Mouse (Mus musculus) ovary, postnatal 10 days (tissue): ENCODE measurements around the gene Lhcgr.
"Not testable (repeated sequence)": the region's sequence is repeated elsewhere in the genome, so short reads cannot be mapped to it uniquely, and the experiment has no call there.

Experiments
- DNase-seq: peaks from one replicate; pipeline ENCODE4 v3.0.0; 2022; ENCODE audit warnings: low spot score

Lhcgr gene

GRCm38 (mm10) chr17:88791440-88792152 lies at the start of gene Lhcgr:
Gene Lhcgr (minus strand): TSS chr17:88791990.
- DNase-seq: no peak

GRCm38 (mm10) chr17:88817601-88818000 lies 25.8 kb upstream of the Lhcgr start:
- DNase-seq: no peak

GRCm38 (mm10) chr17:88812943-88813342 lies 21.2 kb upstream of the Lhcgr start:
- not testable (repeated sequence) for DNase-seq

GRCm38 (mm10) chr17:88810807-88811206 lies 19.0 kb upstream of the Lhcgr start:
- DNase-seq: no peak

GRCm38 (mm10) chr17:88806421-88806820 lies 14.6 kb upstream of the Lhcgr start:
- no peak for DNase-seq

- no peak for DNase-seq
Measured at GRCm38 (mm10) chr17:88803441-88803840, 11.7 kb upstream of the Lhcgr start.

- DNase-seq: no peak
Measured at GRCm38 (mm10) chr17:88790680-88791079, 1.1 kb downstream of the Lhcgr start.

- no peak for DNase-seq
Measured at GRCm38 (mm10) chr17:88788392-88788791, 3.4 kb downstream of the Lhcgr start.

GRCm38 (mm10) chr17:88786881-88787280 lies 4.9 kb downstream of the Lhcgr start:
- DNase-seq: no peak

GRCm38 (mm10) chr17:88786385-88786784 lies 5.4 kb downstream of the Lhcgr start:
- DNase-seq: no peak

- no peak for DNase-seq
Measured at GRCm38 (mm10) chr17:88779148-88779547, 12.6 kb downstream of the Lhcgr start.

GRCm38 (mm10) chr17:88774103-88774526 lies 17.7 kb downstream of the Lhcgr start:
- no peak for DNase-seq

GRCm38 (mm10) chr17:88770081-88770480 lies 21.7 kb downstream of the Lhcgr start:
- DNase-seq: no peak

- DNase-seq: no peak
Measured at GRCm38 (mm10) chr17:88769283-88769859, 22.4 kb downstream of the Lhcgr start.

- DNase-seq: no peak
Measured at GRCm38 (mm10) chr17:88766857-88767256, 24.9 kb downstream of the Lhcgr start.

- DNase-seq: no peak
Measured at GRCm38 (mm10) chr17:88764136-88764485, 27.7 kb downstream of the Lhcgr start.

GRCm38 (mm10) chr17:88763396-88764135 lies 28.2 kb downstream of the Lhcgr start:
- DNase-seq: no peak

- no peak for DNase-seq
Measured at GRCm38 (mm10) chr17:88758003-88758437, 33.8 kb downstream of the Lhcgr start.

GRCm38 (mm10) chr17:88755776-88756175 lies 36.0 kb downstream of the Lhcgr start:
- no peak for DNase-seq

- no peak for DNase-seq
Measured at GRCm38 (mm10) chr17:88753472-88753857, 38.3 kb downstream of the Lhcgr start.

- no peak for DNase-seq
Measured at GRCm38 (mm10) chr17:88752827-88753471, 38.8 kb downstream of the Lhcgr start.

GRCm38 (mm10) chr17:88749646-88750045 lies 42.1 kb downstream of the Lhcgr start:
- no peak for DNase-seq

GRCm38 (mm10) chr17:88706231-88706649 lies 85.5 kb downstream of the Lhcgr start:
- DNase-seq: no peak
